Mouse (Mus musculus) olfactory bulb, adult 2 months (tissue): ENCODE results near the gene Babam2. TPM values are rescaled to one million over a fixed set of nuclear protein-coding genes. Genes with fewer than 3 reads are reported as not detected.

Experiments used
- H3K27ac ChIP-seq: fragments of 200-500 bp; 2 replicates; pipeline ENCODE4 v1.5.1; 2012; ENCODE audit warnings: low read depth, low read length; ENCODE audit not compliant: insufficient read depth
- H3K4me1 ChIP-seq: fragments of 200-500 bp; 2 replicates; pipeline ENCODE4 v1.6.1; 2012; ENCODE audit warnings: low read length; ENCODE audit not compliant: control insufficient read depth, insufficient read depth
- H3K4me3 ChIP-seq: fragments of 200-500 bp; 2 replicates; pipeline ENCODE4 v1.5.1; 2012; ENCODE audit warnings: mild to moderate bottlenecking, low read depth, low read length, moderate library complexity; ENCODE audit not compliant: insufficient read depth
- CTCF ChIP-seq: fragments of 200-500 bp; IDR thresholded peaks from 2 replicates; pipeline ENCODE4 v1.5.1; 2012; ENCODE audit warnings: low read depth, mild to moderate bottlenecking, low read length, moderate library complexity; ENCODE audit not compliant: insufficient read depth
- POLR2A ChIP-seq: fragments of 200-500 bp; IDR thresholded peaks from 2 replicates; pipeline ENCODE4 v1.6.1; 2012; ENCODE audit warnings: mild to moderate bottlenecking, low read depth, low read length, moderate library complexity; ENCODE audit not compliant: insufficient read depth
- WGBS: fragments of 180-500 bp; shearing (Covaris S2); methylation state at CpG from one replicate; pipeline ENCODE4 v1.1.7; 2018; 5-methylcytosine and 5-hydroxymethylcytosine counted together
- polyA plus RNA-seq: library from polyadenylated mRNA; stranded (reverse); fragments of >200 nt; gene quantifications from 2 replicates; pipeline ENCODE4 v1.2.4, GENCODE M21; 2012; ENCODE audit warnings: low replicate concordance; ENCODE audit not compliant: missing spikeins, insufficient read depth, insufficient read length

Gene Babam2
- polyA plus RNA-seq, 1 experiment: not detected

- TF ChIP-seq CTCF (no peak), POLR2A (no peak)
- Histone ChIP-seq H3K27ac (no peak overlapping the region), H3K4me1 (no peaks in the 10 kb centered on the region), H3K4me3 (no peak overlapping the region)
- 87% methylated on average over 6 of the region's 6 CpGs for WGBS
Measured at GRCm38 (mm10) chr5:31904968-31905683, 207.6 kb downstream of the Babam2 start.

GRCm38 (mm10) chr5:31905808-31906207 lies 208.3 kb downstream of the Babam2 start:
- no peaks in the 10 kb centered on the region for H3K4me1 ChIP-seq
- no peak overlapping the region for H3K27ac ChIP-seq
- TF ChIP-seq POLR2A: no peak
- H3K4me3 ChIP-seq: no peak overlapping the region
- WGBS: 82% methylated on average over 7 of the region's 7 CpGs

- no peak for TF ChIP-seq POLR2A
- TF ChIP-seq CTCF: no peak
- no peak overlapping the region for H3K27ac ChIP-seq
- WGBS: 77% methylated on average over 7 of the region's 7 CpGs
- H3K4me1 ChIP-seq: no peaks in the 10 kb centered on the region
- H3K4me3 ChIP-seq: no peak overlapping the region
Measured at GRCm38 (mm10) chr5:31906286-31906951, 208.9 kb downstream of the Babam2 start.

GRCm38 (mm10) chr5:31907959-31908358 lies 210.5 kb downstream of the Babam2 start:
- WGBS: 81% methylated on average over 2 of the region's 2 CpGs
- H3K27ac ChIP-seq: no peak overlapping the region
- H3K4me3 ChIP-seq: no peak overlapping the region
- no peaks in the 10 kb centered on the region for H3K4me1 ChIP-seq
- TF ChIP-seq POLR2A (no peak), CTCF (no peak)

- TF ChIP-seq CTCF (no peak), POLR2A (no peak)
- 94% methylated on average over 2 of the region's 2 CpGs for WGBS
- no peaks in the 10 kb centered on the region for H3K4me1 ChIP-seq
- H3K4me3 ChIP-seq: no peak overlapping the region
- no peak overlapping the region for H3K27ac ChIP-seq
Measured at GRCm38 (mm10) chr5:31908818-31909217, 211.3 kb downstream of the Babam2 start.

GRCm38 (mm10) chr5:31916241-31916640 lies 218.8 kb downstream of the Babam2 start:
- TF ChIP-seq CTCF (no peak), POLR2A (no peak)
- no peaks in the 10 kb centered on the region for H3K4me1 ChIP-seq
- no peak overlapping the region for H3K4me3 ChIP-seq
- 93% methylated on average over 7 of the region's 7 CpGs for WGBS
- no peak overlapping the region for H3K27ac ChIP-seq

- no peak overlapping the region for H3K27ac ChIP-seq
- H3K4me3 ChIP-seq: no peak overlapping the region
- WGBS: 92% methylated on average over 4 of the region's 4 CpGs
- no peaks in the 10 kb centered on the region for H3K4me1 ChIP-seq
- no peak for TF ChIP-seq POLR2A
Measured at GRCm38 (mm10) chr5:31918566-31918965, 221.1 kb downstream of the Babam2 start.

GRCm38 (mm10) chr5:31920129-31920528 lies 222.6 kb downstream of the Babam2 start:
- Histone ChIP-seq H3K27ac (no peak overlapping the region; the same call in 1 of the 2 replicates), H3K4me1 (no peaks in the 10 kb centered on the region)
- TF ChIP-seq POLR2A (no peak), CTCF (no peak)

GRCm38 (mm10) chr5:31920890-31921289 lies 223.4 kb downstream of the Babam2 start:
- no peak overlapping the region for H3K4me3 ChIP-seq
- no peaks in the 10 kb centered on the region for H3K4me1 ChIP-seq
- H3K27ac ChIP-seq: peak overlapping the region; percentile 23; the same call in 1 of the 2 replicates
- WGBS: 50% methylated on average over 1 of the region's 1 CpGs
- no peak for TF ChIP-seq POLR2A
- TF ChIP-seq CTCF: no peak

More at GRCm38 (mm10) chr5:31920129-31920528, 222.6 kb downstream of the Babam2 start:
- H3K4me3 ChIP-seq: no peak overlapping the region

GRCm38 (mm10) chr5:31924075-31924474 lies 226.6 kb downstream of the Babam2 start:
- no peak for TF ChIP-seq CTCF
- TF ChIP-seq POLR2A: no peak
- H3K27ac ChIP-seq: no peak overlapping the region
- no peak overlapping the region for H3K4me3 ChIP-seq
- H3K4me1 ChIP-seq: no peaks in the 10 kb centered on the region
